Mouse (Mus musculus) right cerebral cortex, postnatal 36 days (tissue): ENCODE data around the gene Slc22a4.

Experiments
- DNase-seq, 2 experiments: peaks; one replicate each; pipeline ENCODE4 v3.0.0; 2022; ENCODE audit warnings: low spot score in 2 of 2, mixed read lengths in 1 of 2

Slc22a4 gene

GRCm38 (mm10) chr11:54028044-54028951, at the start of gene Slc22a4:
Gene Slc22a4 (minus strand): TSS chr11:54028090.
- peak; percentile 29 to 50 for DNase-seq

- DNase-seq = no peak
These were observed 48.2 kb upstream of the Slc22a4 start for GRCm38 (mm10) chr11:54076101-54076500.

- DNase-seq = no peak
These were observed 47.5 kb upstream of the Slc22a4 start for GRCm38 (mm10) chr11:54075353-54075752.

- no peak for DNase-seq
These were observed 45.4 kb upstream of the Slc22a4 start for GRCm38 (mm10) chr11:54073291-54073690.

GRCm38 (mm10) chr11:54071726-54072445, 44.0 kb upstream of the Slc22a4 start:
- DNase-seq = no peak

GRCm38 (mm10) chr11:54068520-54069371, 40.9 kb upstream of the Slc22a4 start, which contains the start of gene Pdlim4:
Gene Pdlim4 (minus strand): TSS chr11:54069014.
- no peak for DNase-seq

- no peak for DNase-seq
These were observed 40.2 kb upstream of the Slc22a4 start for GRCm38 (mm10) chr11:54067996-54068519.

GRCm38 (mm10) chr11:54067318-54067995, 39.6 kb upstream of the Slc22a4 start:
- no peak for DNase-seq

GRCm38 (mm10) chr11:54066400-54066799, 38.5 kb upstream of the Slc22a4 start:
- no peak for DNase-seq

GRCm38 (mm10) chr11:54065915-54066178, 38.0 kb upstream of the Slc22a4 start:
- DNase-seq = no peak

GRCm38 (mm10) chr11:54065106-54065914, 37.4 kb upstream of the Slc22a4 start:
- DNase-seq = no peak

- no peak for DNase-seq
These were observed 36.6 kb upstream of the Slc22a4 start for GRCm38 (mm10) chr11:54064412-54064978.

GRCm38 (mm10) chr11:54063472-54063775, 35.5 kb upstream of the Slc22a4 start:
- DNase-seq = no peak

GRCm38 (mm10) chr11:54062753-54063471, 35.0 kb upstream of the Slc22a4 start:
- no peak for DNase-seq

GRCm38 (mm10) chr11:54062086-54062752, 34.3 kb upstream of the Slc22a4 start:
- no peak for DNase-seq

- no peak for DNase-seq
These were observed 32.4 kb upstream of the Slc22a4 start for GRCm38 (mm10) chr11:54060316-54060715.

- no peak for DNase-seq
These were observed 31.6 kb upstream of the Slc22a4 start for GRCm38 (mm10) chr11:54059526-54059925.

GRCm38 (mm10) chr11:54058643-54059042, 30.8 kb upstream of the Slc22a4 start:
- no peak for DNase-seq

GRCm38 (mm10) chr11:54058056-54058617, 30.2 kb upstream of the Slc22a4 start:
- no peak for DNase-seq
